Mouse (Mus musculus) cerebellum, postnatal 14 days (tissue): ENCODE results near the gene Alg2.

Experiments
- DNase-seq, 2 experiments: peaks; one replicate each; pipeline ENCODE4 v3.0.0; 2021; ENCODE audit warnings: mixed read lengths in 2 of 2

Gene Alg2

GRCm38 (mm10) chr4:47473968-47474729, at the start of gene Alg2, which contains the start of gene Sec61b:
Gene Alg2, minus strand, starts transcription at chr4:47474333.
Gene Sec61b, plus strand, starts transcription at chr4:47474658.
- peak; percentile 99 for DNase-seq

- peak; percentile 68 to 73 for DNase-seq
Measured at GRCm38 (mm10) chr4:47521884-47522605, 47.9 kb upstream of the Alg2 start.

GRCm38 (mm10) chr4:47520076-47520475, 45.9 kb upstream of the Alg2 start:
- no peak for DNase-seq

GRCm38 (mm10) chr4:47518551-47519181, 44.5 kb upstream of the Alg2 start:
- DNase-seq = peak; percentile 69 to 79

GRCm38 (mm10) chr4:47504841-47505517, 30.8 kb upstream of the Alg2 start:
- DNase-seq = no peak

GRCm38 (mm10) chr4:47503045-47503444, 28.9 kb upstream of the Alg2 start:
- DNase-seq = no peak

- DNase-seq = peak; percentile 68 to 77
Measured at GRCm38 (mm10) chr4:47502546-47502971, 28.4 kb upstream of the Alg2 start.

- DNase-seq = peak; percentile 27 to 38
Measured at GRCm38 (mm10) chr4:47499121-47499545, 25.0 kb upstream of the Alg2 start.

GRCm38 (mm10) chr4:47497811-47498385, 23.8 kb upstream of the Alg2 start:
- no peak for DNase-seq

- no peak for DNase-seq
Measured at GRCm38 (mm10) chr4:47494686-47495085, 20.6 kb upstream of the Alg2 start.

- no peak for DNase-seq
Measured at GRCm38 (mm10) chr4:47494137-47494536, 20.0 kb upstream of the Alg2 start.

GRCm38 (mm10) chr4:47493456-47493855, 19.3 kb upstream of the Alg2 start:
- DNase-seq = no peak

- no peak for DNase-seq
Measured at GRCm38 (mm10) chr4:47492311-47493086, 18.4 kb upstream of the Alg2 start.

GRCm38 (mm10) chr4:47491243-47491642, 17.1 kb upstream of the Alg2 start:
- DNase-seq = no peak

GRCm38 (mm10) chr4:47480576-47480975, 6.4 kb upstream of the Alg2 start:
- no peak for DNase-seq

- no peak for DNase-seq
Measured at GRCm38 (mm10) chr4:47480095-47480494, 6.0 kb upstream of the Alg2 start.

GRCm38 (mm10) chr4:47477539-47477938, 3.4 kb upstream of the Alg2 start:
- no peak for DNase-seq

GRCm38 (mm10) chr4:47474730-47475643, 854 bp upstream of the Alg2 start:
- DNase-seq = no peak

GRCm38 (mm10) chr4:47473586-47473967, 556 bp downstream of the Alg2 start:
- DNase-seq = no peak

- DNase-seq = no peak
Measured at GRCm38 (mm10) chr4:47467196-47467595, 6.9 kb downstream of the Alg2 start.
